Mouse (Mus musculus) neural tube, embryonic 12.5 days (tissue): ENCODE data around the gene Ros1. TPM values are rescaled to one million over a fixed set of nuclear protein-coding genes. Genes with fewer than 3 reads are reported as not detected.

ENCODE experiments used
- microRNA-seq: library from miRNA; unstranded; fragments of <30 nt; microRNA quantifications from one replicate; pipeline ENCODE4, GENCODE M21; 2017
- polyA plus RNA-seq: library from polyadenylated mRNA; unstranded; fragments of >200 nt; fragmentation: Nextera tagmentation; extraction: Ambion mirVana; gene quantifications from 2 replicates; pipeline ENCODE4 v1.2.1, GENCODE M21; 2016

The Ros1 gene
- polyA plus RNA-seq, 1 experiment from 2014 or later: not detected

Small RNA genes within 50 kb of the gene (microRNA-seq; reads per million reads assigned to microRNA genes)
- gene Gm24084: not detected

Other genes with a start within 250 kb of the Ros1 start
- gene Vgll2, start 172.7 kb downstream of the Ros1 start, polyA plus RNA-seq: 8.0 and 11.3 TPM in 2 replicates
- 35.0 and 42.0 TPM in 2 replicates for gene Dcbld1, start 38.4 kb upstream of the Ros1 start, polyA plus RNA-seq
- not detected in 2 replicates for gene Gm26741, start 163.5 kb upstream of the Ros1 start, polyA plus RNA-seq
- gene Gopc, start 186.9 kb upstream of the Ros1 start, polyA plus RNA-seq: 31.7 and 35.6 TPM in 2 replicates
- not detected in 2 replicates for gene Nepn, start 193.7 kb upstream of the Ros1 start, polyA plus RNA-seq
- 17.0 and 17.2 TPM in 2 replicates for gene Nus1, start 222.3 kb upstream of the Ros1 start, polyA plus RNA-seq